Mouse (Mus musculus) intestine, embryonic 14.5 days (tissue): ENCODE data around the gene Por. TPM values are rescaled to one million over a fixed set of nuclear protein-coding genes. Genes with fewer than 3 reads are reported as not detected.

Experiments
- ATAC-seq: fragments of 200-750 bp; cut with Nextera tagmentation; replicated peaks from 2 replicates; pipeline ENCODE4 v1.8.0; 2017; ENCODE audit warnings: low read depth, moderate number of reproducible peaks, moderate TSS enrichment, moderate library complexity; ENCODE audit not compliant: low FRiP score, low TSS enrichment
- DNase-seq: peaks from one replicate; pipeline ENCODE4 v3.0.0-alpha.2; 2018; ENCODE audit warnings: low spot score
- H3K27ac ChIP-seq: fragments of 300-500 bp; sonication (generic); 2 replicates; pipeline ENCODE4 v1.5.1; 2014; ENCODE audit warnings: low read depth, mild to moderate bottlenecking, control low read depth
- H3K27me3 ChIP-seq: fragments of 300-500 bp; sonication (generic); replicated peaks from 2 replicates; pipeline ENCODE4 v1.6.1; 2014; ENCODE audit warnings: low read length, control low read depth; ENCODE audit not compliant: control insufficient read depth, insufficient read depth
- H3K36me3 ChIP-seq: fragments of 300-500 bp; sonication (generic); 2 replicates; pipeline ENCODE4 v1.6.1; 2014; ENCODE audit warnings: low read length, control low read depth; ENCODE audit not compliant: control insufficient read depth, insufficient read depth
- H3K4me1 ChIP-seq: fragments of 300-500 bp; sonication (generic); replicated peaks from 2 replicates; pipeline ENCODE4 v1.6.1; 2014; ENCODE audit warnings: low read length, control low read depth, mixed read lengths; ENCODE audit not compliant: control insufficient read depth, insufficient read depth
- H3K4me2 ChIP-seq: fragments of 300-500 bp; sonication (generic); 2 replicates; pipeline ENCODE4 v1.6.1; 2014; ENCODE audit warnings: low read length
- H3K4me3 ChIP-seq: fragments of 300-500 bp; sonication (generic); 2 replicates; pipeline ENCODE4 v1.5.1; 2014; ENCODE audit warnings: low read depth, low read length, control low read depth, mixed read lengths
- H3K9ac ChIP-seq: fragments of 300-500 bp; sonication (generic); 2 replicates; pipeline ENCODE4 v1.6.1; 2014; ENCODE audit warnings: mild to moderate bottlenecking, low read length
- H3K9me3 ChIP-seq: fragments of 300-500 bp; sonication (generic); 2 replicates; pipeline ENCODE4 v1.6.1; 2016; ENCODE audit warnings: low read length, control low read depth; ENCODE audit not compliant: control insufficient read depth
- WGBS: fragments of 180-500 bp; shearing (Covaris S2); extraction: QIAGEN DNeasy Blood & Tissue Kit; methylation state at CpG from one replicate; pipeline ENCODE4 v1.1.7; 2014; 5-methylcytosine and 5-hydroxymethylcytosine counted together
- microRNA-seq: library from miRNA; unstranded; fragments of <30 nt; microRNA quantifications from one replicate; pipeline ENCODE4, GENCODE M21; 2016
- polyA plus RNA-seq: library from polyadenylated mRNA; unstranded; fragments of >200 nt; fragmentation: Nextera tagmentation; extraction: Ambion mirVana; gene quantifications from 2 replicates; pipeline ENCODE4 v1.2.1, GENCODE M21; 2014

Gene Por
- polyA plus RNA-seq, 1 experiment from 2014 or later, result 66.5 TPM

- Histone ChIP-seq H3K9me3 (no peaks in the 10 kb centered on the region), H3K27me3 (no peaks in the 10 kb centered on the region), H3K27ac (no peak overlapping the region), H3K4me1 (peaks cover 15% of the 10 kb centered on the region), H3K9ac (no peak overlapping the region), H3K4me2 (no peak overlapping the region), H3K36me3 (peaks cover 53% of the 10 kb centered on the region), H3K4me3 (no peak overlapping the region)
- 88% methylated on average over 4 of the region's 4 CpGs for WGBS
- no peak for ATAC-seq
- no peak for DNase-seq
Observed at GRCm38 (mm10) chr5:135782901-135783300, 113.1 kb downstream of the Por start.

Small RNA genes lying within 50 kb of the gene (microRNA-seq; reads per million reads assigned to microRNA genes)
- gene Mir7034, result 0.25 reads per million

Other genes with a start within 250 kb of the Por start
- 32.7 and 37.3 TPM in 2 replicates for gene Hip1, start 124.9 kb upstream of the Por start, polyA plus RNA-seq
- not detected in 2 replicates for gene Ccl26, start 106.5 kb upstream of the Por start, polyA plus RNA-seq
- gene Ccl24, start 97.0 kb upstream of the Por start, polyA plus RNA-seq, result 13.0 and 16.0 TPM in 2 replicates
- gene Rhbdd2, start 37.4 kb upstream of the Por start, polyA plus RNA-seq, result 44.5 and 45.1 TPM in 2 replicates
- gene Tmem120a, start 74.4 kb downstream of the Por start, polyA plus RNA-seq, result 40.4 and 40.9 TPM in 2 replicates
- gene Styxl1, start 108.4 kb downstream of the Por start, polyA plus RNA-seq, result 0.28 TPM in 1 of 2 replicates, not detected in the other
- gene Mdh2, start 108.4 kb downstream of the Por start, polyA plus RNA-seq, result 597 and 634 TPM in 2 replicates
- 2.2 and 2.7 TPM in 2 replicates for gene Srrm3, start 136.9 kb downstream of the Por start, polyA plus RNA-seq
- gene Hspb1, start 217.9 kb downstream of the Por start, polyA plus RNA-seq, result 79.9 and 81.7 TPM in 2 replicates